Mouse (Mus musculus): ENCODE measurements around the gene Arhgef1.

- TF ChIP-seq POLR2A (IDR thresholded peaks at IDR 0.05; ENCODE audit: control insufficient read depth, low read depth, low read length) (no peak), CTCF (IDR thresholded peaks at IDR 0.05; ENCODE audit: control insufficient read depth, insufficient read depth, insufficient replicate concordance, low read depth, low read length) (no peak)
Observed at GRCm38 (mm10) chr7:24943641-24944040, 40.9 kb downstream of the Arhgef1 start.

All from testis, adult 2 months (tissue).